Mouse (Mus musculus) neural tube, embryonic 15.5 days (tissue): ENCODE results near the gene Slc36a4. TPM values are rescaled to one million over a fixed set of nuclear protein-coding genes. Genes with fewer than 3 reads are reported as not detected.

Experiments used
- ATAC-seq: fragments of 200-750 bp; cut with Nextera tagmentation; 2 replicates; pipeline ENCODE4 v1.8.0; 2017; ENCODE audit warnings: mild to moderate bottlenecking, moderate TSS enrichment, moderate library complexity; ENCODE audit not compliant: low FRiP score
- H3K27ac ChIP-seq: fragments of 300-500 bp; sonication (generic); replicated peaks from 2 replicates; pipeline ENCODE4 v1.5.1; 2015; ENCODE audit warnings: mild to moderate bottlenecking, inconsistent platforms
- H3K27me3 ChIP-seq: fragments of 300-500 bp; sonication (generic); replicated peaks from 2 replicates; pipeline ENCODE4 v1.6.1; 2015; ENCODE audit warnings: inconsistent platforms
- H3K36me3 ChIP-seq: fragments of 300-500 bp; sonication (generic); 2 replicates; pipeline ENCODE4 v1.6.1; 2015; ENCODE audit warnings: inconsistent platforms
- H3K4me1 ChIP-seq: fragments of 300-500 bp; sonication (generic); 2 replicates; pipeline ENCODE4 v1.6.1; 2015; ENCODE audit warnings: inconsistent platforms
- H3K4me2 ChIP-seq: fragments of 300-500 bp; sonication (generic); 2 replicates; pipeline ENCODE4 v1.6.1; 2015; ENCODE audit warnings: inconsistent platforms, mild to moderate bottlenecking, moderate library complexity
- H3K4me3 ChIP-seq: fragments of 300-500 bp; sonication (generic); replicated peaks from 2 replicates; pipeline ENCODE4 v1.5.1; 2015; ENCODE audit warnings: mild to moderate bottlenecking, inconsistent platforms
- H3K9ac ChIP-seq: fragments of 300-500 bp; sonication (generic); replicated peaks from 2 replicates; pipeline ENCODE4 v1.6.1; 2015; ENCODE audit warnings: mild to moderate bottlenecking, inconsistent platforms
- H3K9me3 ChIP-seq: fragments of 300-500 bp; sonication (generic); replicated peaks from 2 replicates; pipeline ENCODE4 v1.6.1; 2016; ENCODE audit warnings: inconsistent platforms
- WGBS: fragments of 180-500 bp; shearing (Covaris S2); methylation state at CpG from one replicate; pipeline ENCODE4 v1.1.7; 2015; ENCODE audit warnings: mixed read lengths; 5-methylcytosine and 5-hydroxymethylcytosine counted together
- polyA plus RNA-seq: library from polyadenylated mRNA; unstranded; fragments of >200 nt; fragmentation: Nextera tagmentation; extraction: Ambion mirVana; gene quantifications from 2 replicates; pipeline ENCODE4 v1.2.1, GENCODE M21; 2015

The Slc36a4 gene
- polyA plus RNA-seq, 1 experiment from 2014 or later = 27.4 TPM

GRCm38 (mm10) chr9:15727168-15727567 lies 17.6 kb downstream of the Slc36a4 start:
- ATAC-seq = no peak
- WGBS = 95% methylated on average over 8 of the region's 8 CpGs

DNA sequence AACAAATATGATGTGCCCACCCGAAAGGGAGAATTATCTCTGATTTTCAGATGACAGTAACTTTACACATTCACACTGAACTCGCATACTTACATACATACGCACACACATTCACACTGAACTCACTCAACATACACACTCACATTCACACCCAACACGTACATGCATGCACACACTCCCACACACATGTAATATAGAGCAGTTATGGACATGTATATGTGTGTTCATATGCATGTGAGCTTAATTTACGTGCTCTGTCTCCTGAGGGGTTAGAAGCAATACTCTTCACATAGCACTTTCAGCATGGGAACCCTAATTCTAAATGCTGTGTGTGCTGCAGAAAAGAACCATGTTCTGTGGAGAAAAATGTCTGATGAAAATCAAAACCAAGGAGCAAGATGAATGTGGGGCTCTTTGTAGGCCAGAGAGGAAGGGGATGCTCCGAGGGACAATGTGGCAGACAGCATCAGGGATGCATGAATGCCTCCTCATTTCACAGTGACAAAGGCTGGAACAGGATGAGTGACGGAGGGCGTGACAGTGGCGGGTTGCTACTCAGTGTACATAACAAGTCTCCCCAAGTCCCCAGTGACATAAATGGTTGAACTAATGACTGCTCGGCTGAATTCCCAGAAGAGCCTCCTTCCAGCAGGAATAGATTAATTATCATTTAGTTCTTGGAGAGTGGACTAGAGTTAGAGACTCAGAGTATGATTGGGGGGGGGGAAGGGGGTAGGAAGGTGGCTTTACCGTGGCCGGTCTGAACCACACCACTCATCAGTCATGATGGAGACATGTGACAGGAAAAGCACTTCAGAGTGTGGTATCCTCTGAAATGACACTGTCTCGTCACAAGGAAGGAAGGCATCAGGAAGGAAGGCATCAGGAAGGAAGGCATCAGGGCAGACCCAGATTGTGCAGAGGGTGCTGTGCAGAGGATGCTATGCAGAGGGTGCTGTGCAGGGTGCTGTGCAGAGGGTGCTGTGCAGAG lies 22.5 kb downstream of the Slc36a4 start:
- Histone ChIP-seq H3K4me3 (no peak overlapping the region), H3K27me3 (no peaks in the 10 kb centered on the region), H3K27ac (no peak overlapping the region), H3K9me3 (no peaks in the 10 kb centered on the region), H3K4me2 (no peak overlapping the region), H3K4me1 (peaks cover 5% of the 10 kb centered on the region; the same call in 1 of the 2 replicates), H3K36me3 (peaks cover 62% of the 10 kb centered on the region), H3K9ac (no peak overlapping the region)
- peak; percentile 68 for ATAC-seq
- WGBS = 41% methylated on average over 13 of the region's 13 CpGs

More at GRCm38 (mm10) chr9:15727168-15727567, 17.6 kb downstream of the Slc36a4 start:
- Histone ChIP-seq H3K36me3 (peaks cover 58% of the 10 kb centered on the region), H3K27ac (no peak overlapping the region), H3K4me1 (peaks cover 5% of the 10 kb centered on the region; the same call in 1 of the 2 replicates), H3K27me3 (no peaks in the 10 kb centered on the region), H3K4me3 (no peak overlapping the region), H3K9me3 (no peaks in the 10 kb centered on the region), H3K4me2 (no peak overlapping the region), H3K9ac (no peak overlapping the region)

DNA sequence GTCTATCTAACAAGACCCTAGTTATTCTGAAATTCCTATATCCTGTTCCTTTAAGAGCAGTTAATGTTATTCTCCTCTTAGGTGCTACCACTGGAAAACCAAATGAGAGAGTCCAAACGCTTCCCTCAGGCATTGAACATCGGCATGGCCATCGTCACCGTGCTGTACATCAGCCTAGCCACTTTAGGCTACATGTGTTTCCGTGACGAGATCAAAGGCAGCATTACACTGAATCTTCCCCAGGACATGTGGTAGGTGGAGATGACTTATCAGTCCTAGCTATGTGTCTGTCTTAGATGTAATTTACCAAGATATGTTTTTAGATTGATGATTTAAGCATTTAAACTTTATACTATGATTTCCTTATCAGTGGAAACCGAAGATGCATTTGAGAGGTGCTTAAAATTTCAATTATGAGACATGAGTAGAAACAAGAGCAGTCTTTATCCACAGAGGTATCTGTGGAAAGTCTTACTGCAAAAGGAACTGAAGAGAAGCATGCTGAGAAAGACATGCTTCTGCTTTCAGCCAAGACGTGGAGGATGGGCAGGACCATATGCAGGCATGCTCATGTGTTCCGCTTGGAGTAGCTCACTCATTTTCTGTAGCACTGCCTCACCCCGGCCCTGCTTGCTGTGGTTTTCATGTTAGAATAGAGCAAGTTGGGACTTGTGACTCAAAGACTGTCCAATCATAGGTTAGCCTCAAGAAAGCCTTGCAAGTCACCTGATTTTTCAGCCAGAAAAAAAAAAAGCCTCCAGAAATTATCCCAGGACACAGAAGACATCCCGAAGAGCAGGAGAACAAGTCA lies 24.7 kb downstream of the Slc36a4 start:
- Histone ChIP-seq H3K27ac (no peak overlapping the region), H3K4me1 (peaks cover 5% of the 10 kb centered on the region; the same call in 1 of the 2 replicates), H3K27me3 (no peaks in the 10 kb centered on the region), H3K36me3 (peaks cover 67% of the 10 kb centered on the region), H3K9me3 (no peaks in the 10 kb centered on the region), H3K9ac (no peak overlapping the region), H3K4me2 (no peak overlapping the region), H3K4me3 (no peak overlapping the region)
- ATAC-seq = no peak
- WGBS = 88% methylated on average over 11 of the region's 11 CpGs

DNA sequence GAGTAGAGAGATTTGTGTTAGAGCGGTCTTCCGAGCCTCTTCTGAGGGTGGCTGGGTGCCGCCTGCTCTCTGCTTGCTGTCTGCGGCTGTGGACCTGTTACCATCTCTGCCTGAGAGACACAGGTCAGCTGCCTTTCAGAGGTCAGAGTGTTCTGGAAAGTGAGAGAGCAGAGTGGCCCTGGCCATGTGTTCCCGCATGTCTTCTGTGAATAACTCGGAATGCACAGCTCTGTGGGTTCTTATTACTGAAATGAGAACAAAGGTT lies 25.3 kb downstream of the Slc36a4 start:
- Histone ChIP-seq H3K4me3 (no peak overlapping the region), H3K4me1 (peaks cover 5% of the 10 kb centered on the region; the same call in 1 of the 2 replicates), H3K4me2 (no peak overlapping the region), H3K9me3 (no peaks in the 10 kb centered on the region), H3K27me3 (no peaks in the 10 kb centered on the region), H3K36me3 (peaks cover 66% of the 10 kb centered on the region), H3K27ac (no peak overlapping the region), H3K9ac (no peak overlapping the region)
- ATAC-seq = no peak
- WGBS = 93% methylated on average over 6 of the region's 6 CpGs

DNA sequence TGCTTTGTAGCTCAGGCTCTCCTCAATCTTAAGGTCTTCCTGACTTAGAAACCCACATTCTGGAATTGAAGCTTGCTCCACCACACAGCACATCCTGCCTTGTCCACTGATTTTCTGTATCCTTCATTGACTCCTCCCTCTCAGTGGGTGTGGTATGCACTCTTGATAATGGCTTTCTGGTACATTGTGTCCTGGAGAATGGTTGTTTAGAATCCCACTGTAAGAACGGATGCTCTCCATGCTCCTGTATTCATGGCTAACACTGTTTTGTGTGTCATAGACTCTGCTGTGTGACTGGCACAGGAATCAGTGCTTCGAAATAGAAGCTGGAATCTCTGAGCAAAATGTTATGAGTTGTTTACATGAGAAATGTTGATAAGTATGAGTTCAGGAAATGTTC lies 28.0 kb downstream of the Slc36a4 start:
- no peak overlapping the region for H3K4me2 ChIP-seq
- WGBS = 78% methylated on average over 2 of the region's 2 CpGs
- H3K4me3 ChIP-seq = no peak overlapping the region
- peaks cover 60% of the 10 kb centered on the region for H3K36me3 ChIP-seq
- no peaks in the 10 kb centered on the region for H3K27me3 ChIP-seq
- H3K9me3 ChIP-seq = no peaks in the 10 kb centered on the region
- no peak for ATAC-seq
- no peaks in the 10 kb centered on the region for H3K4me1 ChIP-seq
- H3K27ac ChIP-seq = no peak overlapping the region
- H3K9ac ChIP-seq = no peak overlapping the region

DNA sequence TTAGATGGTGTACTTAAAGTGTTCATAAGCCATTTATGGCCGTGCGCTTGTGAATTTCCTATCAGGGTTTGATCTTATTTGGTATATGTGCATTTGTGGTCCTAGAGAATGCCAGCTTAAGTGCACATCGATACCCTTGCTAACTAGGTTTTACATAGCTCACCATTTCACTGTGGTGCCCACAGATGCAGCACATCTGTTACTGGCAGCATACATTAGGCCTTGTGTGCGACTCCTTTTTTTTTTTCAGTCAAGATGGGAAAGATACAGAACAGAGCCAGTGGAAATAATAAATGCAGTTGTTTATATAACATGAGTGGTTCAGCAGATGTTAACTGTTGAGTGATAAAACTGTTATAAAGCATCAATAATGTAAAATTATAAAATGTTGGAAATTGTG lies 31.9 kb downstream of the Slc36a4 start:
- Histone ChIP-seq H3K4me3 (no peak overlapping the region), H3K4me1 (no peaks in the 10 kb centered on the region), H3K9me3 (no peaks in the 10 kb centered on the region), H3K4me2 (no peak overlapping the region), H3K27me3 (no peaks in the 10 kb centered on the region), H3K36me3 (peaks cover 36% of the 10 kb centered on the region), H3K9ac (no peak overlapping the region), H3K27ac (no peak overlapping the region)
- no peak for ATAC-seq
- WGBS = 76% methylated on average over 4 of the region's 4 CpGs

GRCm38 (mm10) chr9:15741931-15742330 lies 32.4 kb downstream of the Slc36a4 start:
- 42% methylated on average over 6 of the region's 6 CpGs for WGBS
- no peaks in the 10 kb centered on the region for H3K4me1 ChIP-seq
- no peak for ATAC-seq

DNA sequence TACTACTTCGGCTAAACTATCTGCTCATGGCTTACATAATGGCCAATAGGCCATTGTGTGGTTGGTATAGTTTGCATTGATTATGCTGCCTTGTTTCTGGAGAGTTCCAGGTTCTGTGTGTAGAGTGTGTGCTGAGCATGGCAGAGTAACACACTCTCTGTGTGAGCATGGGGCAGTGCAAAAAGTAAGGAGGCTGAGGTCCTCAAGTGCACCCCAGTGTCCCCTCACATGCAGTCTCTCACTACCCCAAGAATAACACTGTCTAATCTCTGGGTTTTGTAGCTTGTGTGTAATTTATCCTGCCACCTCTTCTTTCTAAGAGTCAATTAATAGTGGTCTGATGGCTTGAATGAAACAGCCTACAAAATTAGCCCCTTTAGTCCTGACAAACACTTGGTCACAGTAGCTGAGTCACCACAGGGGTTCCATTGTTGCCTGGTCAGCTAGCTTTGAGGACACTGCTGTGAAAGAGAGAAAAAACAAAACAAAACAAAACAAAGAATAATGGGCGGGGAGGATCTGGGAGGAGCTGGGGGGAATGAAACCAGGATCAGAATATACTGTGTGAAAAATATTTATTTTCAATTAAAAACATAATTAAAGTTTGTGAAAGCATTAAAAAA lies 36.6 kb downstream of the Slc36a4 start:
- H3K27ac ChIP-seq = no peak overlapping the region
- no peak overlapping the region for H3K9ac ChIP-seq
- no peak for ATAC-seq
- no peaks in the 10 kb centered on the region for H3K27me3 ChIP-seq
- WGBS = 30% methylated on average over 2 of the region's 2 CpGs
- H3K4me1 ChIP-seq = no peaks in the 10 kb centered on the region
- H3K36me3 ChIP-seq = no peaks in the 10 kb centered on the region
- no peaks in the 10 kb centered on the region for H3K9me3 ChIP-seq
- no peak overlapping the region for H3K4me2 ChIP-seq
- H3K4me3 ChIP-seq = no peak overlapping the region

More at GRCm38 (mm10) chr9:15741931-15742330, 32.4 kb downstream of the Slc36a4 start:
- Histone ChIP-seq H3K4me2 (no peak overlapping the region), H3K36me3 (peaks cover 31% of the 10 kb centered on the region), H3K9ac (no peak overlapping the region), H3K27ac (no peak overlapping the region), H3K27me3 (no peaks in the 10 kb centered on the region), H3K9me3 (no peaks in the 10 kb centered on the region), H3K4me3 (no peak overlapping the region)

DNA sequence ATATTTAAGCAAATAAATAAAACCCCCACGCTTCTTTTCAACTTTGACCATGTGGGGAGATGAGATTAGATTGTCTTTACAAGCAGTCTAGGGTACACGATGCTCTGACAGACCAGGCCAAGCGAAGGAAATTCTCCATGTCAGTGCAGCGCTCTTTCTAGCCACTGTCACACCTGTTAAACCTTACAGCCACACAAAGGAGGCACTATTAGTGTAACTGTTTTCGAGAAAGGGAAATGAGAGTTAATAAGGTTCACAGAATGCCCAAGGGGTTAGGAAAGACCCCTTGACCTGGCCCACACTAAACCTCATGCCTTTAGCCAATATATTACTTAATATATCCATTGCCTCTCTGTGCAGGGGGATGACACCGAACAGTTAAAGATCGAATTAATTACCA lies 37.1 kb downstream of the Slc36a4 start:
- H3K9ac ChIP-seq = no peak overlapping the region
- H3K4me1 ChIP-seq = no peaks in the 10 kb centered on the region
- 28% methylated on average over 7 of the region's 7 CpGs for WGBS
- no peaks in the 10 kb centered on the region for H3K27me3 ChIP-seq
- no peak overlapping the region for H3K4me3 ChIP-seq
- no peak overlapping the region for H3K27ac ChIP-seq
- no peak overlapping the region for H3K4me2 ChIP-seq
- no peak for ATAC-seq
- H3K9me3 ChIP-seq = no peaks in the 10 kb centered on the region
- no peaks in the 10 kb centered on the region for H3K36me3 ChIP-seq

- Histone ChIP-seq H3K27ac (no peak overlapping the region), H3K27me3 (no peaks in the 10 kb centered on the region), H3K9ac (no peak overlapping the region), H3K4me3 (no peak overlapping the region), H3K4me1 (no peaks in the 10 kb centered on the region), H3K9me3 (no peaks in the 10 kb centered on the region), H3K36me3 (no peaks in the 10 kb centered on the region), H3K4me2 (no peak overlapping the region)
- ATAC-seq = no peak
- WGBS = 53% methylated on average over 5 of the region's 5 CpGs
These were observed 38.8 kb downstream of the Slc36a4 start for GRCm38 (mm10) chr9:15748383-15748782.

DNA sequence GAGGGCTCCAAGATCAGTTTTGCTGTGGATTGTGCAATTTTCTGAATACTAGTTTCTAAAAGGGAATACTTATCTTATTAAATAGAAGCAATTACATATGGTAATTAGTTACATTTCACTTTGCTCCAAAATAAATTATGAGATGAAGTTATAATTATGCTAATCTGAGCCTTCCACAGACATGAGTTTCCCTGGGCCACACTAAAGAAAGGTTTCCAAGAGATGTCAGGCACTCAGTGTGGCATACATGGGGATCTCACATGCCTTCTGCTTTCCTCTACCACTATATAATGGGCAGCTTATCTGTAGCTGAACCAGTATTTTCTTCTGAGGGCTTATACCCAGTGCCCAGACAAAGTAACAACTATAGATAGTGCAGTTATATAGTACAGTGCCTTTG lies 49.8 kb downstream of the Slc36a4 start:
- no peaks in the 10 kb centered on the region for H3K27me3 ChIP-seq
- no peak overlapping the region for H3K4me2 ChIP-seq
- no peak for ATAC-seq

More for the DNA sequence above, 49.8 kb downstream of the Slc36a4 start:
- no peak overlapping the region for H3K27ac ChIP-seq
- H3K9me3 ChIP-seq = no peaks in the 10 kb centered on the region; the same call in 1 of the 2 replicates
- H3K36me3 ChIP-seq = no peaks in the 10 kb centered on the region
- no peak overlapping the region for H3K4me3 ChIP-seq
- H3K9ac ChIP-seq = no peak overlapping the region
- no peaks in the 10 kb centered on the region for H3K4me1 ChIP-seq
